Mouse (Mus musculus) testis, postnatal 10 days (tissue): ENCODE measurements around the gene Chchd4.

Experiments
- DNase-seq: peaks from one replicate; pipeline ENCODE4 v3.0.0; 2021; ENCODE audit warnings: low spot score

The Chchd4 gene

DNA sequence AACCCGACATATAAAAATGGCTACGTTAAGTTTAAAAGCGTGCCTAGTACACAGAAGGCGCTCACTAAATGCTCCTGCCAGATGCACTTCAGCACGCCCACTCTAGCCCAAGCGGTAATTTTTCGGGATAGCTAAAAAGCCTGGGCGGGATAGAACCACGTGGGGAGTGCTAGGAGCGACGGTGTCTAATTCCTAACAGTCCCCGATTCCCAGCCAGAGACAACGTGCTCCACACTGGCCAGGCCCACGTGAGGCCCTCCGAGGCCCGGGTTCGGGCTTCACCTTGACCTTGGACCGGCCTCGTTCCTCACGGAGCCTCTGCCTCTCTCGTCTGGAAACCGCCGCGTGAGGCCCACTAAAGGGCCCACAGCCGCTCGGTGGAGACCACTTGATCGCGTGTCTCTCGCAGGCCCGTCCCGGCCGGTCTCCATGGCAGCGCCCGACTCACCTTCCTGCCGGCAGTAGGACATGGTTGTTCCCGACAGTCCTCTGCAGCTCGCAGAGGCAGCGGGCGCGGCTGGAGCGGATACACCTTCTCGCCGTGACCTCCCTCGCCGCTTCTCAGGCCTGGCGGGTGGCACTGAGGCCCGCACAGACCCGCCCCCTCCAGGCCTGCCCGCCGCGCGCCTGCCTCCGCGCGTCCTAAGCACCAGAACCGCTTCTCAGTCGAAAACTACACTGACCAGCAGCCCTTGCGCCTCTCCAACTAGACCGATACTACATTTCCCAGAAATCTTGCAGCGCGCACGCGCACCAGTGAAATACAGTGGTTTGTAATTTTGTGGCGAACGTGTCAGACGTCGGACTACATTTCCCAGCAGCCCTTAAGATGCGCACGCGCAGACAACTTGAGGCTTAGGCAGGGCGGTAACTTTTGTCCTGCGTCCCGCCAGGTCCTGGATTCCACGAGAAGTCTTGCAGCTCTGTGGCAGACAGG is at the start of gene Chchd4, which contains the start of gene Tmem43:
Gene Chchd4 (minus strand): TSS at position 679 of the 937 bp plus-strand sequence.
Gene Tmem43 (plus strand): TSS at position 836 of the 937 bp plus-strand sequence.
- peak; percentile 97 for DNase-seq

GRCm38 (mm10) chr6:91522816-91523215 is 49.5 kb upstream of the Chchd4 start:
- DNase-seq = no peak

GRCm38 (mm10) chr6:91518454-91519020 is 45.2 kb upstream of the Chchd4 start:
- no peak for DNase-seq

- DNase-seq = peak; percentile 99
Observed at GRCm38 (mm10) chr6:91515545-91516449, 42.5 kb upstream of the Chchd4 start, which contains the start of the genes Xpc and Lsm3. Xpc (minus strand) TSS chr6:91515888. Lsm3 (plus strand) TSS chr6:91515928.

- DNase-seq = no peak
Observed at GRCm38 (mm10) chr6:91514737-91515362, 41.5 kb upstream of the Chchd4 start.

GRCm38 (mm10) chr6:91514135-91514534 is 40.8 kb upstream of the Chchd4 start:
- DNase-seq = no peak

DNA sequence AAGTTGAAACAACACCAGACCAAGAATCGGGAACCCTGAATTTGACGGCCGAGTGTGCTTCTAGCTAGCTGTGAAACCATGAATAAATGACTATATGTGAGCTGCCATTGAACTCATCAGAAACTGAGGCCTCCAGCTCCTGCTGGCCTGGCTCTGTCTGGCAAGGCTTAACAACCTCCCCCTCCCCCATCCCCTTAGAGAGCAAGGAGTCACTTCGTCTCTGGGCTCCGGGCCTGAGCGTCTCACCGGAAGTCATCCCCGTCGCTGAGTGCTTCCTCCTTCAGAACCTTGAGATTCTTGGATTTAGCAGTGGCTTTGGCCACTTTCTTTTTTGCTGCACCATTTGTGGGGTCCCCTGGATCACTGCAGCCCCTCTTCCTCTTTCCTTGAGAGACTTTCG is 36.9 kb upstream of the Chchd4 start:
- DNase-seq = no peak

DNA sequence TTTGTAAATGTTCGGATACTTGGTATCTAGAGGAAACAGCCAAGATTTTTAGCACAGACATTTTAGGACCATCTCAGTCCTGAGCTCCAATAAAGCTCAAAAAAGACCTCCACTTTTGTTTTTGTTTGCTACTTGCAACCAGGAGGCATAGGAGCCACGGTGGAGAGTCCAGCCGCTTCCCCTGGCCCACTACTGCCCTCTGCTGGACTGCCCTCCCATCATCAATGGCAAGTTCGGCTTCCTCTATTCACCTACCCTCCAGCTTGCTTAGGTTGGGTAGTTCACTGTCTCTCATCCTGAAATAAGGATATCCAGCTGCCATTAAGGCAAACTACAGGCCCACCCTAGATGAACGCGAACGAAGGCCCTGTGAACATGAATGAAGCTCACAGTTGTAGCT is 36.0 kb upstream of the Chchd4 start:
- DNase-seq = peak; percentile 90

GRCm38 (mm10) chr6:91508041-91508440 is 34.7 kb upstream of the Chchd4 start:
- no peak for DNase-seq

- DNase-seq = no peak
Observed at GRCm38 (mm10) chr6:91506036-91506435, 32.7 kb upstream of the Chchd4 start.

- no peak for DNase-seq
Observed at GRCm38 (mm10) chr6:91503302-91503701, 30.0 kb upstream of the Chchd4 start.

GRCm38 (mm10) chr6:91494526-91494925 is 21.2 kb upstream of the Chchd4 start:
- DNase-seq = no peak

DNA sequence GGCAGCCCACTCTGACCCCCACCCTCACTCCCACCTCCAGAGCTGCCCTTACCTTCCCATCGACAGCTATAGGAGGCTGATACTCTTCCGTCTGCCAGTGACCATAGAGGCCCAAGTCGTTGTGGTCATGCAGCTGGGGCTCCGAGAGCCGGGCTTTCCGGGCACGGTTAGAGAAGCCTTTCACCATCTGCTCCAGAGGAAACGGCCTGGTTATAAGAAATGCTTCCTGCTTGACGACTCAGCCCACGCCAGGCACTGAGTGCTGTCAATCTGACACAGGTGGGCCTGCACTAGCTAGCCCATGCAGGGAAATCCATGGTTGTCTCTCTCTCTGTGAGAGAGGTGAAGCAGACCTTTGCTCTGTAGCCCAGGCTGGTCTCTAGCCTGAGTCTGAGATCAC is 19.7 kb upstream of the Chchd4 start:
- no peak for DNase-seq

GRCm38 (mm10) chr6:91491004-91491403 is 17.7 kb upstream of the Chchd4 start:
- DNase-seq = no peak

GRCm38 (mm10) chr6:91489872-91490271 is 16.5 kb upstream of the Chchd4 start:
- DNase-seq = no peak

GRCm38 (mm10) chr6:91488496-91489212 is 15.3 kb upstream of the Chchd4 start:
- DNase-seq = no peak

- DNase-seq = no peak
Observed at GRCm38 (mm10) chr6:91486736-91487453, 13.5 kb upstream of the Chchd4 start.

GRCm38 (mm10) chr6:91483371-91483770 is 10.0 kb upstream of the Chchd4 start:
- no peak for DNase-seq

DNA sequence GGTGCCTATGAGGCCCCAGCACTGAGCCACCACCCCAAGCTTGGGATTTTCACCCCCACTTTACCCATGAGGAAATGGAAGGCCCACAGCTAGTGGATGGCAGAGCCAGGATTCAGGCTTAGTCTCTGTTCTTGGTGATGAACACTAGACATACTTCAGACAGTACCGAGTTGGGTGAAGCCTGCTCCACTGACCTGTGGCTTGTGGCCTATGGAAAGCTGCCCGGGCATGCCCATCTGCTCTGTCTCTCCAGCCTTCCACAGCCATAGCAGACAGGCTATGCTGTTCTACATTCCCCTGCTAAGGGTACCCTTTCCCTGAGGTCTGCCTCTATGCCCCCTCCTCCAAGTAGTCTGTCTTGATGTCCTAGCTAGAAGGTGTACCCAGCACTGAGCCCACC is 3.2 kb upstream of the Chchd4 start:
- DNase-seq = no peak
